Mouse (Mus musculus): ENCODE data around the gene Mindy1. TPM values are rescaled to one million over a fixed set of nuclear protein-coding genes. Genes with fewer than 3 reads are reported as not detected.

Gene Mindy1
- total and polyA plus RNA-seq, 2 experiments from 2014 or later, result 31.8 to 33.8 TPM

DNA sequence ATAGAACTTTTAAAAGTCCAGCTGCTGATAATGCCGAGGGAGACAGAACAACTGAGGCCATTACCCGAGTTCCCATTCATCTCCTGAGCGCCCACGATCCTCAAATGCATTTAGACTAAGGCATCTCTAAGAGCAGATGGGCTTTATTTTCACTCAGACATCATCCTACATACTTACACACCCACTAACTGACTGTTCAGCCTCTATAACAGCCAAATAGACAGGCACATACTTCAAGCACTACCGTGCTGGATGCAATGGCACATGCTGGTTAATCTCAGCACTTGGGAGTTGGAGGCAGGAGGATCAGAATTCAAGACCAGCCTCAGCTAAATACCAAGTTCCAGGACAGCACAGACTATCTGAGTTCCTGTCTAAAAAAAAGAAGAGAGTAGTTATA is 11.4 kb upstream of the Mindy1 start:
- H3K4me1 ChIP-seq (ENCODE audit: insufficient read depth, low read length), result no peaks in the 10 kb centered on the region
- ATAC-seq, result no peak
- no peak for TF ChIP-seq CTCF (IDR thresholded peaks at IDR 0.05; ENCODE audit: low read depth)
- no peak for DNase-seq (ENCODE audit: low spot score)
- no peak overlapping the region for H3K9ac ChIP-seq (replicated peaks; ENCODE audit: low read length)
- H3K4me3 ChIP-seq (ENCODE audit: low read length), result no peak overlapping the region
- H3K36me3 ChIP-seq (ENCODE audit: insufficient read depth, low read length), result peaks cover 28% of the 10 kb centered on the region; the same call in 1 of the 2 replicates
- no peaks in the 10 kb centered on the region for H3K9me3 ChIP-seq (ENCODE audit: low read length)
- H3K27ac ChIP-seq, result no peak overlapping the region
- WGBS, result 85% methylated on average over 5 of the region's 5 CpGs
- no peaks in the 10 kb centered on the region for H3K27me3 ChIP-seq (ENCODE audit: insufficient read depth, low read length)
- H3K4me2 ChIP-seq (ENCODE audit: low read depth, low read length), result no peak overlapping the region

DNA sequence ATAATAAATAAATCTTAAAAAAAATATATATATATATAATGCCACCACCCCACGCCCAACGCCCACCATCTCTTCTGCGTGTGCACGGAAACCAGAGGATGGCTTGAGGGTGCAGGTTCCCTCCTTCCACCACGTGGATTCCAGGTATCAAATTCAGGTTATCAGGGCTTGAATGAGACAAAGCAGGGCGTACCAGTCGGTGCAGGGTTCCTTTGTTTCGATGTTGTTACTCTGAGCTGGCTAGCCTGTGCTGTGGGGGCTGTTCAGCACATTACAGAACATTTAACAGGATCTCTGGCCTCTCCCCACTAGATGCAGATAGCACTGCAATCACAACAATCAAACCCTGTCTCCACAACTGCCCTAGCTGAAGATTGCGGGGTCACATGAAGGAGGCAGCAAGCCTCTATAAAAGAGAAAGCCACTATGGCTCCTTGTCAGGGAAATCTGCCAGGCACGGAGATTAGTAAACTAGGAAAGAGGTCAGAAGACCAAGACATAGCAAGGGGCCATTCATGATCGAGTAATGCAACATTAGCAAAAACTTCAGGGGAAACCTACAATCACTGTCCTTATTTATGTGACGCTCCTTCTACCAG is 10.3 kb upstream of the Mindy1 start:
- DNase-seq (ENCODE audit: low spot score), result no peak
- no peak for ATAC-seq
- peaks cover 22% of the 10 kb centered on the region; the same call in 1 of the 2 replicates for H3K36me3 ChIP-seq (ENCODE audit: insufficient read depth, low read length)
- H3K4me1 ChIP-seq (ENCODE audit: insufficient read depth, low read length), result no peaks in the 10 kb centered on the region
- 83% methylated on average over 12 of the region's 12 CpGs for WGBS
- no peaks in the 10 kb centered on the region for H3K9me3 ChIP-seq (ENCODE audit: low read length)
- H3K4me2 ChIP-seq (ENCODE audit: low read depth, low read length), result no peak overlapping the region
- no peaks in the 10 kb centered on the region for H3K27me3 ChIP-seq (ENCODE audit: insufficient read depth, low read length)
- H3K9ac ChIP-seq (replicated peaks; ENCODE audit: low read length), result no peak overlapping the region
- no peak overlapping the region for H3K4me3 ChIP-seq (ENCODE audit: low read length)
- no peak overlapping the region for H3K27ac ChIP-seq
- TF ChIP-seq CTCF (IDR thresholded peaks at IDR 0.05; ENCODE audit: low read depth), result no peak

DNA sequence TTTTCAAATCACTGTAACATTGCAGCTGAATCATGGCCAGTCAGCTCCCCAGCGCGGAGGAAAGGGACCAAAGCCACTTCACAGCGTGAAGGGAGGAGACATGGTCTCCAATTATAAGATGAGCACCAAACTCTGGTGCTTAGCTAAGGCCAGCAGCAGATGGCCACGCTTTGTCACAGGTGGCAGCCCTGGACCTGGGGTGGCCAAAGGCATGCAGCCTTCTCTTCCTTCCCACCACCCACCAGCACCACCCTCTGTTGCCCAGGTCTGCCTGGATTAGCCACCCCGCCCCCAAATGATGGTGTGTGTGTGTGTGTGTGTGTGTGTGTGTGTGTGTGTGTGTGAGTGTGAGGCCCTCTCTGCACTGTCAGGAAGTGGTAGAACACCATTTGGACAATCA is 7.7 kb upstream of the Mindy1 start:
- WGBS, result 76% methylated on average over 5 of the region's 5 CpGs
- Histone ChIP-seq H3K9me3 (ENCODE audit: low read length) (no peaks in the 10 kb centered on the region), H3K4me3 (ENCODE audit: low read length) (no peak overlapping the region), H3K4me1 (ENCODE audit: insufficient read depth, low read length) (no peaks in the 10 kb centered on the region), H3K9ac (replicated peaks; ENCODE audit: low read length) (no peak overlapping the region), H3K27me3 (ENCODE audit: insufficient read depth, low read length) (no peaks in the 10 kb centered on the region), H3K36me3 (ENCODE audit: insufficient read depth, low read length) (peaks cover 8% of the 10 kb centered on the region; the same call in 1 of the 2 replicates), H3K4me2 (ENCODE audit: low read depth, low read length) (no peak overlapping the region), H3K27ac (no peak overlapping the region)
- ATAC-seq, result no peak
- TF ChIP-seq CTCF (IDR thresholded peaks at IDR 0.05; ENCODE audit: low read depth), result no peak
- peak; percentile 21 for DNase-seq (ENCODE audit: low spot score)

DNA sequence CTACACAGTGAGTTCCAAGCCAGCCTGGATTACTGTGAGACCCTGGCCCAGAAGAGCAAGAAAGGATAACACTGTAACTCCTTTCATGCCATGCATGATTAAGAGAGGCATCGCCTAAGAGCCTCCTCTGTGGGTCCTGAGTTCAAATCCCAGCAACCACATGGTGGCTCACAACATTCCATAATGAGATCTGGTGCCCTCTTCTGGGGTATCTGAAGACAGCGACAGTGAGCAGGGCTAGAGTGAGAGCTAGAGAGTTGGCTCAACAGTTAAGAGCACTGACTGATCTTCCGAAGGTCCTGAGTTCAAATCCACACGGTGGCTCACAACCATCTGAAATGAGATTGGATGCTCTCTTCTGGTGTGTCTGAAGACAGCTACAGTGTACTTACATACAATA is 6.7 kb upstream of the Mindy1 start:
- H3K36me3 ChIP-seq (ENCODE audit: insufficient read depth, low read length), result peaks cover 3% of the 10 kb centered on the region; the same call in 1 of the 2 replicates
- H3K9me3 ChIP-seq (ENCODE audit: low read length), result no peaks in the 10 kb centered on the region
- 95% methylated on average over 4 of the region's 4 CpGs for WGBS
- H3K27ac ChIP-seq, result no peak overlapping the region
- no peaks in the 10 kb centered on the region for H3K27me3 ChIP-seq (ENCODE audit: insufficient read depth, low read length)
- no peak for TF ChIP-seq CTCF (IDR thresholded peaks at IDR 0.05; ENCODE audit: low read depth)
- DNase-seq (ENCODE audit: low spot score), result no peak
- ATAC-seq, result no peak
- no peak overlapping the region for H3K4me2 ChIP-seq (ENCODE audit: low read depth, low read length)
- H3K4me1 ChIP-seq (ENCODE audit: insufficient read depth, low read length), result no peaks in the 10 kb centered on the region
- H3K9ac ChIP-seq (replicated peaks; ENCODE audit: low read length), result no peak overlapping the region
- no peak overlapping the region for H3K4me3 ChIP-seq (ENCODE audit: low read length)

DNA sequence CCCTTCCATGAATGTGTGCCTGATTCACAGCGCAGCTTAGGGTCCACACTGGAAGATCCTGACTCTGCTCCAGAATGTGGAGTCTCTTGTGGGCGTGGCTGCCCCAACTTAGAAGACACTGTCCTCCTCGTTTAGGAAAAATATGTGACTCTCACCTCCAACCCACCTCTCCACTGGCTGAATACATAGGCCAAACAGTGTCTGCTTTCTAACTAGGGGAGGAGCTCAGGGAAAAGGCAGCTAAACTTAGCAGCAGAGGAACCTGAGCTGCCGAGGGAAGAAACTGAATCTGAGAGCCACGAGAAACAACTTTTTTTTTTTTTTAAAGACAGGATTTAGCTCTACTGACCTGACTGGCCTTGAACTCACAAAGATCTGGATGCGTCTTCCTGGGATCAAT is 6.0 kb upstream of the Mindy1 start:
- H3K9me3 ChIP-seq (ENCODE audit: low read length), result no peaks in the 10 kb centered on the region
- H3K4me3 ChIP-seq (ENCODE audit: low read length), result no peak overlapping the region
- H3K36me3 ChIP-seq (ENCODE audit: insufficient read depth, low read length), result 0 out of 2 replicates have a peak, but pooled peaks cover 3% of the 10 kb centered on the region
- no peak overlapping the region for H3K4me2 ChIP-seq (ENCODE audit: low read depth, low read length)
- no peak for TF ChIP-seq CTCF (IDR thresholded peaks at IDR 0.05; ENCODE audit: low read depth)
- DNase-seq (ENCODE audit: low spot score) (no peak), ATAC-seq (no peak)
- H3K9ac ChIP-seq (replicated peaks; ENCODE audit: low read length), result no peak overlapping the region
- WGBS, result 79% methylated on average over 6 of the region's 6 CpGs
- H3K27me3 ChIP-seq (ENCODE audit: insufficient read depth, low read length), result no peaks in the 10 kb centered on the region
- H3K27ac ChIP-seq, result no peak overlapping the region
- no peaks in the 10 kb centered on the region for H3K4me1 ChIP-seq (ENCODE audit: insufficient read depth, low read length)

DNA sequence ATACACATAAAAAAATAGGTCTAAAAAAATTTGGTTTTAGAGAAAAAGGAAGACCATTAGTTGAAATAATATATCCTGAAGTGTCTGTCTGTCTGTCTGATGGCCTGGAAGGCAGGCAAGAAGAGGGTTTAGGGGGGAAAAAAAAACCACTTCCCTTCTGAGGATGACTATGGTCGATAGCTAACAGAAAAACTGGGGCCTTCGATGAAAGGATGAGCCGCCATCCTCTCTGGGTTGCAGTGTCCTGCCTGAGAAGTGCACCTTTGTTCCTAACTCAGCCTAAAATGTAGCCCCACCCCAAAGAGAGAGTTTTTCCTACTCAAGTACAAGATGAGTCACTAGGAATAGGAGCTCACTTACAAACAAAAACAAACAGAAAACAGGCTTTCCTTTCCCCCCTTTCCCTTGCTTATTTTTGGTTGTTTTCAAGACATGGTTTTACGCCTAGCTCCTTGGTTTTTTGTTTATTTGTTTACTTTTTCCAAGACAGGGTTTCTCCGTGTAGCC is 4.7 kb upstream of the Mindy1 start:
- DNase-seq (ENCODE audit: low spot score) (no peak), ATAC-seq (no peak)
- H3K27ac ChIP-seq, result no peak overlapping the region
- no peaks in the 10 kb centered on the region for H3K27me3 ChIP-seq (ENCODE audit: insufficient read depth, low read length)
- H3K4me1 ChIP-seq (ENCODE audit: insufficient read depth, low read length), result no peaks in the 10 kb centered on the region
- WGBS, result 84% methylated on average over 5 of the region's 5 CpGs
- TF ChIP-seq CTCF (IDR thresholded peaks at IDR 0.05; ENCODE audit: low read depth), result no peak
- 0 out of 2 replicates have a peak, but pooled peaks cover 3% of the 10 kb centered on the region for H3K36me3 ChIP-seq (ENCODE audit: insufficient read depth, low read length)
- no peak overlapping the region for H3K4me3 ChIP-seq (ENCODE audit: low read length)
- H3K4me2 ChIP-seq (ENCODE audit: low read depth, low read length), result no peak overlapping the region
- H3K9me3 ChIP-seq (ENCODE audit: low read length), result no peaks in the 10 kb centered on the region
- no peak overlapping the region for H3K9ac ChIP-seq (replicated peaks; ENCODE audit: low read length)

DNA sequence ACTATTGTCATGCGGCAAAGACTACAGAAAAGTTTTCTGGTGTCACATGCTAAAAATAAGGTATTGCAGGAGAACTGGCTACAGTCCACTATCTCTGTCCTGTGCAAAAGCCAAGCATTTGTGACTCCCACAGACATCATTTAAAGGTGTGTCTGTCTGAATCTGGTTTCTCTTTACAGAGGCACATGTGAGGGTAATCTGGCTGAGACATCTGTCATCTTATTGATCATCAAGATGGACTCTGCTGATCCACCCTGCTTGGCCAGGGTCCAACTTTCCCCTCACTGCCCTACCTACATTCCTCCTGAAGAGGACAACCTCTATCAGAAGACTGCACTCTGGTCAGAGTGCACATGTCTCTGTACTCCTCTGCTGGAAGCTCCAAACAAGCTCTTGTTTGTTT is 4.0 kb upstream of the Mindy1 start:
- Histone ChIP-seq H3K4me2 (ENCODE audit: low read depth, low read length) (no peak overlapping the region), H3K36me3 (ENCODE audit: insufficient read depth, low read length) (0 out of 2 replicates have a peak, but pooled peaks cover 1% of the 10 kb centered on the region), H3K27me3 (ENCODE audit: insufficient read depth, low read length) (no peaks in the 10 kb centered on the region), H3K9ac (replicated peaks; ENCODE audit: low read length) (no peak overlapping the region), H3K4me3 (ENCODE audit: low read length) (no peak overlapping the region), H3K27ac (no peak overlapping the region), H3K9me3 (ENCODE audit: low read length) (no peaks in the 10 kb centered on the region), H3K4me1 (ENCODE audit: insufficient read depth, low read length) (no peaks in the 10 kb centered on the region)
- WGBS, result 82% methylated on average over 1 of the region's 1 CpGs
- no peak for TF ChIP-seq CTCF (IDR thresholded peaks at IDR 0.05; ENCODE audit: low read depth)
- no peak for ATAC-seq
- DNase-seq (ENCODE audit: low spot score), result no peak

Data from hindbrain, postnatal 0 days (tissue).